Mouse (Mus musculus): ENCODE measurements at regions not wholly inside any gene's neighbourhood (a gene's known extent, or its start where the extent isn't known, plus 50 kb on each side); places are given as distances from the start of the nearest gene placed in this dataset.
A peak's percentile ranks its signal among the peaks of the same experiment; 100 is the strongest.

DNA sequence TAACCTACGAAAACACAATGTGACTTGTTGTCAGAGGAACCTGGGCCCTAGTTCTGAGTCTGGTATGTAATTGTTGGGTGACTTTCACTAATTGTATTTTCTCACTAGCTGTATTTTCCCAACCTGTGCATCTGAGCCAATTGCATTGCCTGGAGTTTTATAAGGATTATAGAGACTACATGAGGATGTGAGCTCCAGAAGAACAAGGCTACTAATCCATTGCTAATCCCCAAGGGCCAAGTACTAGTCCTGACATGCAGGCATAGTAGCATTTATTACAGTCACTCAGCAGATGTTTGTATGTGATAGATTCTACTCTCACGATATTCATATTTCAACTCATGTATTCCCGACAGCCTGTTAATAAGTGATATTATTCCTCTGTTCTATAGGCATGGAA, 2481.1 kb upstream of the Gm7489 start:
- DNase-seq = no peak

DNA sequence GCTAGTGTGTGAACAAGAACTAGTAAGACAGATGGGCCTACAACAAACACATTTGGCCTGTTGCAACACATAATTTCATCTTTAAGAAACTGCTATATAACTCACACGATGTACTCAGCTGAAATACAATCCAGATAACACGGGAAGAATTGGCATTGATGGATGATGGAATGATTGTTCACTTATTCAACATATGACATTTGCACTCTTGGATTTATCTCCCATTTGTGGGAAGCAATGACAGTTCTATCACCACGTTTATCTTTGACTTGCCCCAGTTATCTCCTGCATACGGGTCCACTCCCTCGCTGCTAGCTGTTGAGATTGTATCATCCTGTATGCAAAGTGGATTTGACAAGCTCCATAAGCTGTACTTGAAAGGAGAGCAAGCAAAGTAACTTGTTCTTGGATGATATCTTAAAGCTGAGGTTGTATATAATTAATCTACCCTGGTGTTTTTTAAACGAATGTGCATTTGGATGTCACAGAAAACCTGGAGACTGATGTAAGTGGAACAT, 2474.9 kb upstream of the Gm7489 start:
- no peak for DNase-seq

DNA sequence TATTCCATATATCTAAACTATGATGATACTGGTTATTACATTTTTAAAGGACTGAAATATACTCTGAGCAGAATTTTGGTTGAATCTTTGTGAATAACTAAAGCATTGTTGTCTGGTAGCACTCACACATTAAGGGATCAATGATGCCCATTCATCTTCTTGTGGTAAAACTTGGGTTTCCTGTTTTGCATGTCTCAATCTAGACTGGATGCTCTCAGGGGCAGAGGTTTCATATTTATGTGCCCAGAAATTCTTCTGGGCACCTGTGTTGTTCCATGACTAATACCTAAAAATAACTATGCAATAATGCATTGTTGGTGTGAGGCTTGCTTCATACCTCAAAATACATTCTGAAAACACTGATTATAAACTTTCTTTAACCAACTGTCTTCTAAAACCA, 2472.7 kb upstream of the Gm7489 start:
- DNase-seq = no peak

DNA sequence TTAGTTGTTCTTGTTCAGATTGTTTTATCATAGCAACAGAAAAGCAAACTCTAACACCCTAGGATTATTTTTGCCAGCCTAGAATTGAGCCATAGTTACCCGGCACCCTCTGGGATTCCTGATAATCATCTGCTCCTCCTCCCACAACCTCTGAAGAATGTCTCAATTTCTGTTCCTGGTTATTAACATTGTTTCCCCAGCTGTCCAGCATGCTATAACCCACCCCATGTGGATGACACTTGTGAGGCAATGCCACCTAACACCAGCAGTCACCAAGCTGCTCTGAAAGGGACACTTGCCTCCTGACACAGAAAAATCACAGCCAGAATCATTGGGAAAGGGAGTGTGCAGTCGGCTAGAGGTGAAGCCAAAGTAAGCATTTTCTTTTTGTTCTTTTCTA, 2442.1 kb upstream of the Gm7489 start:
- DNase-seq = no peak

DNA sequence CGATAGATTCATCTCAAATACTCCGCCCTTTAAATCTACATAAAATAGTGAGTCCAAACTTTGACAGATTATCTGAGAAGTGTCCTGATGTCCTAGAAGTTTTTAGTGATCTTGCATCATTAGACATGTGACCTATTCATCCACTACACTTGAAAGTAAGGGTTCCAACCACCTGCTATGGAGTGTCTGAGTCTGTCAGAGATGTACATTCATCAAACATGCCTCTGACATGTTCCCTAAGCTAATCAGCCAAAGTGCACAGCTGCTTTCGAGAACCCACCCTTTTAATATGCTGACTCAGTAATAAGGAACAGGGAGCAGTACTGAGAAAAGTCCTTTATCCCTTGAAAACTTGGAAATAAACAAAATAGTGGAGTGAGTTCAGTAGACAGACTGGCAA, 2414.8 kb upstream of the Gm7489 start:
- DNase-seq = no peak

GRCm38 (mm10) chr15:51471143-51471542, 2413.6 kb upstream of the Gm7489 start:
- DNase-seq = no peak

- DNase-seq = no peak
Observed at GRCm38 (mm10) chr15:51472049-51472448, 2412.7 kb upstream of the Gm7489 start.

- no peak for DNase-seq
Observed at GRCm38 (mm10) chr15:51481856-51482255, 2402.8 kb upstream of the Gm7489 start.

GRCm38 (mm10) chr15:51484207-51484606, 2400.5 kb upstream of the Gm7489 start:
- peak; percentile 64 to 71 for DNase-seq

- DNase-seq = no peak
Observed at GRCm38 (mm10) chr15:51485554-51485953, 2399.2 kb upstream of the Gm7489 start.

GRCm38 (mm10) chr15:51502058-51502741, 2382.5 kb upstream of the Gm7489 start:
- no peak for DNase-seq

- DNase-seq = no peak
Observed at GRCm38 (mm10) chr15:51502742-51503270, 2381.9 kb upstream of the Gm7489 start.

- no peak for DNase-seq
Observed at GRCm38 (mm10) chr15:51503341-51503740, 2381.4 kb upstream of the Gm7489 start.

- DNase-seq = peak; percentile 38 to 61
Observed at GRCm38 (mm10) chr15:51504016-51504760, 2380.5 kb upstream of the Gm7489 start.

DNA sequence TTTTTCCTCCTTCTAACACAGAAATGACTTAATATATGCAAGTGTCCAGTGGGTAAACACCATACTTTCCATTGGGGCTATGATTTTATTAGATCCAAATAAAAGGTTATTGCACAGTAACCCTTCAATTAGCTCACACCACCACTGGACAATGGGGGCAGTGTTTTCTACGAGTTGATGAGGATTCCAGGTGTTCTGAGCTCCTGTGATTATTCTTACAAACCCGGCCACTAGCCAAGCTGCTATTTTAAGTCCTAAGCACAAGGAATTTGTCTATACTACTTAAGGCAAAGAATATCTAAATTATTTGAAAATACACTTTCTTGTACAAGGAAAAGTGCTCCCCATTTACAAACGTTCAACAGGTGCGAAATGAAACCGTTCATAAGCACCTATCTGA, 2379.9 kb upstream of the Gm7489 start:
- DNase-seq = no peak

DNA sequence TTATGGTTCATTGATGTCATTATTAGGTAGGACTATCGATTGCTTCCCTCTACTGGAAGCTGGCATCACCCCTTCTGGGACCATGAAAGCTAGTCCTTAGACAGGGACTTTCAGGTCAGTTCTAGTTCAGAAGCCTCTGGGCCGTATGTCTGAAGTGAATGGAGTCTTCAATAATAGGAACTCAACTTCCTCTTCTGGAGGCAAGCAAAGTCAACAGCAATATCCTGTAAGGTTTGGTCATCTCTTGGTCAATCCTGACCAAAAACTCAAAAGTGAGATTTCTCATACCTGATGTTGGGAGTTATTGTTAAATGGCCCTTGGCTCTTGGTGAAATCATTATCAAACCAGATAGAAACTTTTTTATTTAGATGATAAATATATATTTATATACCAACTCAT, 2377.6 kb upstream of the Gm7489 start:
- no peak for DNase-seq

- DNase-seq = no peak
Observed at GRCm38 (mm10) chr15:51511319-51511718, 2373.4 kb upstream of the Gm7489 start.

GRCm38 (mm10) chr15:51536317-51536716, 2348.4 kb upstream of the Gm7489 start:
- no peak for DNase-seq

- no peak for DNase-seq
Observed at GRCm38 (mm10) chr15:51551216-51551775, 2333.4 kb upstream of the Gm7489 start.

- no peak for DNase-seq
Observed at GRCm38 (mm10) chr15:51558215-51558614, 2326.5 kb upstream of the Gm7489 start.

DNA sequence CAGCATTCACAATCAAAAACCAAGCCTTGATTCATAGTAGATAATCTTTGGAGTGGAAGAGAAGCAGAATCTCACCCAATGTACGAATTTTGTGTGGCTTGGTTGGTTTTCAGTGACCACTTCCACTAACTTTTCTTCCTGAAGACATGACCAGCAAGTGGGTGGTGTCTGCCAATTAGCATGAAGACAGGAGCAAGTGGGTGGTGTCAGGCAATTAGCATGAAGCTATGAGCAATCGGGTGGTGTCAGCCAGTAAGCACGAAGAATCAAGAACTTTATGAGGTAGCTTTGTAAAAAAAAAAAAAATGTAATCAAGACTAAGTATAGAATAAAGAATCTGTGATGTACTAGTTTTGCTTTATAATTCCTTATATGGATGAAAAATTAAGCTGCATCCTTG, 2319.2 kb upstream of the Gm7489 start:
- no peak for DNase-seq

GRCm38 (mm10) chr15:51570631-51571030, 2314.1 kb upstream of the Gm7489 start:
- no peak for DNase-seq

- no peak for DNase-seq
Observed at GRCm38 (mm10) chr15:51574538-51575105, 2310.1 kb upstream of the Gm7489 start.
